In genomic region chr19:24815661-24816221, GRCm38 (mm10) we compare ENCODE assay signal across 23 mouse cellular contexts. TPM values are rescaled to one million over a fixed set of nuclear protein-coding genes. Genes with fewer than 3 reads are reported as not detected.
DNase-seq lines count a peak whose midpoint lies in the region; ATAC-seq and TF ChIP-seq lines count a peak whose summit lies in the region.
"Had no signal": no experiment of that assay in that cellular context is flagged by ENCODE, and none has a peak within 500 bp of the region (broad histone marks: within the 10 kb centered on the region; RNA-seq: fewer than 3 reads in every experiment).

No protein-coding gene starts in this region.

- H3K4me1 ChIP-seq in forebrain, embryonic 14.5 days (ENCODE audit: control insufficient read depth, insufficient read depth, low read length), result no peaks in the 10 kb centered on the region; the same call in 1 of the 2 replicates
- H3K4me1 ChIP-seq in forebrain, embryonic 12.5 days, result peaks cover 25% of the 10 kb centered on the region
- no peaks in the 10 kb centered on the region for H3K4me1 ChIP-seq in kidney, postnatal 0 days (replicated peaks; ENCODE audit: insufficient read depth, low read length)
- H3K4me1 ChIP-seq in forebrain, postnatal 0 days (ENCODE audit: insufficient read depth), result no peaks in the 10 kb centered on the region

- WGBS in forebrain, embryonic 14.5 days, result 61% methylated on average over 12 of the region's 12 CpGs
- 73% methylated on average over 12 of the region's 12 CpGs for whole genome bisulfite sequencing in forebrain, embryonic 12.5 days
- 52% methylated on average over 12 of the region's 12 CpGs for WGBS in kidney, postnatal 0 days
- WGBS in forebrain, postnatal 0 days, result 59% methylated on average over 12 of the region's 12 CpGs

- H3K36me3 ChIP-seq in forebrain, embryonic 14.5 days (ENCODE audit: control insufficient read depth, insufficient read depth, low read length), result no peaks in the 10 kb centered on the region
- H3K36me3 ChIP-seq in forebrain, embryonic 12.5 days (replicated peaks), result no peaks in the 10 kb centered on the region
- H3K36me3 ChIP-seq in kidney, postnatal 0 days (ENCODE audit: insufficient read depth, low read length), result no peaks in the 10 kb centered on the region
- no peaks in the 10 kb centered on the region for H3K36me3 ChIP-seq in forebrain, postnatal 0 days (ENCODE audit: insufficient read depth)
- H3K36me3 ChIP-seq: embryonic facial prominence, embryonic 12.5 days had no signal

- H3K4me3 ChIP-seq in forebrain, embryonic 14.5 days (ENCODE audit: low read depth, low read length), result no peak overlapping the region
- H3K4me3 ChIP-seq in forebrain, embryonic 12.5 days (replicated peaks), result no peak overlapping the region
- H3K4me3 ChIP-seq in kidney, postnatal 0 days (replicated peaks; ENCODE audit: low read depth, low read length), result no peak overlapping the region
- no peak overlapping the region for H3K4me3 ChIP-seq in forebrain, postnatal 0 days (ENCODE audit: low read depth, low read length)
- H3K4me3 ChIP-seq: embryonic facial prominence, embryonic 12.5 days; heart, embryonic 10.5 days; left cerebral cortex, adult 2 months had no signal

- H3K9ac ChIP-seq in forebrain, embryonic 14.5 days (ENCODE audit: low read length), result no peak overlapping the region
- H3K9ac ChIP-seq in forebrain, embryonic 12.5 days, result no peak overlapping the region
- no peak overlapping the region for H3K9ac ChIP-seq in kidney, postnatal 0 days (ENCODE audit: low read depth, low read length)
- no peak overlapping the region for H3K9ac ChIP-seq in forebrain, postnatal 0 days
- H3K9ac ChIP-seq: embryonic facial prominence, embryonic 12.5 days; hindbrain, embryonic 14.5 days had no signal

- H3K4me2 ChIP-seq in forebrain, embryonic 14.5 days (ENCODE audit: low read length), result no peak overlapping the region
- no peak overlapping the region for H3K4me2 ChIP-seq in forebrain, embryonic 12.5 days
- H3K4me2 ChIP-seq in kidney, postnatal 0 days (ENCODE audit: low read length), result no peak overlapping the region
- no peak overlapping the region for H3K4me2 ChIP-seq in forebrain, postnatal 0 days (ENCODE audit: low read depth)
- H3K4me2 ChIP-seq: embryonic facial prominence, embryonic 12.5 days; hindbrain, embryonic 14.5 days had no signal

- H3K9me3 ChIP-seq in forebrain, embryonic 14.5 days (replicated peaks; ENCODE audit: control insufficient read depth, low read length), result no peaks in the 10 kb centered on the region
- H3K9me3 ChIP-seq in forebrain, embryonic 12.5 days, result no peaks in the 10 kb centered on the region
- H3K9me3 ChIP-seq in kidney, postnatal 0 days (replicated peaks; ENCODE audit: low read length), result no peaks in the 10 kb centered on the region
- no peaks in the 10 kb centered on the region for H3K9me3 ChIP-seq in forebrain, postnatal 0 days (ENCODE audit: low read length)
- H3K9me3 ChIP-seq: embryonic facial prominence, embryonic 12.5 days; heart, embryonic 10.5 days had no signal

- DNase-seq in forebrain, embryonic 14.5 days (ENCODE audit: low spot score), result peak; percentile 67
- DNase-seq in kidney, postnatal 0 days (ENCODE audit: low spot score), result peak; percentile 44
- DNase-seq in kidney, postnatal 36 days, result no peak
- peak; percentile 24 for DNase-seq in embryo, embryonic 10.5 days (ENCODE audit: low spot score)
- peak; percentile 11 for DNase-seq in forebrain, postnatal 0 days
- no peak for DNase-seq in right cerebral cortex, adult 2 months (ENCODE audit: low spot score in 2 of 2)
- no peak for DNase-seq in thymus, postnatal 14 days
- DNase-seq: adrenal gland, adult 2 months; cerebellum, postnatal 25 days; gastrocnemius, postnatal 36 days; kidney, postnatal 14 days; left cerebral cortex, postnatal 4 days; liver; lung, postnatal 10 days; right cerebral cortex, postnatal 14 days; spleen, adult 18-20 months had no signal

- H3K27ac ChIP-seq in forebrain, embryonic 14.5 days (ENCODE audit: low read depth, low read length), result no peak overlapping the region
- no peak overlapping the region for H3K27ac ChIP-seq in forebrain, embryonic 12.5 days
- H3K27ac ChIP-seq in kidney, postnatal 0 days, result no peak overlapping the region
- no peak overlapping the region for H3K27ac ChIP-seq in forebrain, postnatal 0 days (ENCODE audit: low read depth, low read length)
- H3K27ac ChIP-seq: embryonic facial prominence, embryonic 12.5 days; heart, embryonic 10.5 days; hindbrain, embryonic 14.5 days; left cerebral cortex, adult 2 months had no signal

- peak; percentile 60; the same call in 1 of the 2 replicates for ATAC-seq in forebrain, embryonic 14.5 days
- no peak for ATAC-seq in forebrain, embryonic 12.5 days (ENCODE audit: low FRiP score)
- no peak for ATAC-seq in kidney, postnatal 0 days (replicated peaks; ENCODE audit: low FRiP score, low read depth)
- ATAC-seq in forebrain, postnatal 0 days, result no peak
- ATAC-seq: intestine, embryonic 16.5 days had no signal

- TF ChIP-seq CTCF in kidney, postnatal 0 days (IDR thresholded peaks at IDR 0.05; ENCODE audit: low read depth), result no peak
- TF ChIP-seq CTCF in forebrain, postnatal 0 days (IDR thresholded peaks at IDR 0.05; ENCODE audit: low read depth), result no peak

- H3K27me3 ChIP-seq in forebrain, embryonic 14.5 days (replicated peaks; ENCODE audit: control insufficient read depth, insufficient read depth, low read length), result no peaks in the 10 kb centered on the region
- H3K27me3 ChIP-seq in forebrain, embryonic 12.5 days, result 0 out of 2 replicates have a peak, but pooled peaks cover 1% of the 10 kb centered on the region
- H3K27me3 ChIP-seq in kidney, postnatal 0 days (ENCODE audit: insufficient read depth, low read length), result no peaks in the 10 kb centered on the region
- H3K27me3 ChIP-seq in forebrain, postnatal 0 days (ENCODE audit: insufficient read depth, low read length), result no peaks in the 10 kb centered on the region
- H3K27me3 ChIP-seq: embryonic facial prominence, embryonic 12.5 days had no signal

RNA-seq across cellular contexts. Expression of gene Pgm5, which starts 45.9 kb away (rescaled TPM):
- 0.25 and 0.36 TPM in 2 replicates for polyA plus RNA-seq in forebrain, embryonic 14.5 days (2014; fragmentation: Nextera tagmentation; extraction: Ambion mirVana)
- 0.21 and 0.61 TPM in 2 replicates for polyA plus RNA-seq in forebrain, embryonic 12.5 days (2016; fragmentation: Nextera tagmentation; extraction: Ambion mirVana)
- 0.87 and 0.96 TPM in 2 replicates for polyA plus RNA-seq in kidney, postnatal 0 days (2015; fragmentation: Nextera tagmentation; extraction: Ambion mirVana)
- total RNA-seq in forebrain, postnatal 0 days (2014; rRNA removed), result 4.4 and 4.8 TPM in 2 replicates
- polyA plus RNA-seq in forebrain, postnatal 0 days (2015; fragmentation: Nextera tagmentation; extraction: Ambion mirVana), result 0.23 and 0.39 TPM in 2 replicates
- total RNA-seq: megakaryocyte, adult 5-6 weeks had no signal

RNA-seq across cellular contexts. Expression of gene Gm10053, which starts 59.7 kb away (rescaled TPM):
- polyA plus RNA-seq in forebrain, embryonic 14.5 days (2014; fragmentation: Nextera tagmentation; extraction: Ambion mirVana), result 238 and 267 TPM in 2 replicates
- polyA plus RNA-seq in forebrain, embryonic 12.5 days (2016; fragmentation: Nextera tagmentation; extraction: Ambion mirVana), result 211 and 224 TPM in 2 replicates
- polyA plus RNA-seq in kidney, postnatal 0 days (2015; fragmentation: Nextera tagmentation; extraction: Ambion mirVana), result 458 and 466 TPM in 2 replicates
- 39.2 and 65.9 TPM in 2 replicates for total RNA-seq in forebrain, postnatal 0 days (2014; rRNA removed)
- 285 and 302 TPM in 2 replicates for polyA plus RNA-seq in forebrain, postnatal 0 days (2015; fragmentation: Nextera tagmentation; extraction: Ambion mirVana)

Comparison
In these comparisons a context has a peak if more than half of its experiments do, and no peak if none do; other contexts are left out.
1. DNase-seq: peak in forebrain, embryonic 14.5 days (single experiment), kidney, postnatal 0 days (single experiment), embryo, embryonic 10.5 days (single experiment) and forebrain, postnatal 0 days (single experiment); none in kidney, postnatal 36 days (0 of 2), right cerebral cortex, adult 2 months (0 of 2) and thymus, postnatal 14 days (single experiment).